Mouse (Mus musculus): ENCODE results near the gene Thra. TPM values are rescaled to one million over a fixed set of nuclear protein-coding genes. Genes with fewer than 3 reads are reported as not detected.
A peak's percentile ranks its signal among the peaks of the same experiment; 100 is the strongest.

Thra gene
- polyA plus RNA-seq, 1 experiment: 23.5 TPM

GRCm38 (mm10) chr11:98749716-98750115 is 9.3 kb downstream of the Thra start:
- TF ChIP-seq CTCF (IDR thresholded peaks at IDR 0.05; ENCODE audit: low read depth, low read length) (no peak), POLR2A (IDR thresholded peaks at IDR 0.05; ENCODE audit: borderline replicate concordance, low read depth, low read length) (no peak)
- peaks cover 64% of the 10 kb centered on the region for H3K4me1 ChIP-seq (ENCODE audit: control insufficient read depth, insufficient read depth, low read length)
- H3K27ac ChIP-seq (ENCODE audit: insufficient read depth, low read depth, low read length): peak overlapping the region; percentile 56; the same call in 1 of the 2 replicates
- no peak overlapping the region for H3K4me3 ChIP-seq (ENCODE audit: insufficient read depth, low read length)

- H3K27ac ChIP-seq (ENCODE audit: insufficient read depth, low read depth, low read length): peak overlapping the region; percentile 56
- peaks cover 68% of the 10 kb centered on the region for H3K4me1 ChIP-seq (ENCODE audit: control insufficient read depth, insufficient read depth, low read length)
- TF ChIP-seq CTCF (IDR thresholded peaks at IDR 0.05; ENCODE audit: low read depth, low read length): no peak
- TF ChIP-seq POLR2A (IDR thresholded peaks at IDR 0.05; ENCODE audit: borderline replicate concordance, low read depth, low read length): no peak
These were observed 10.1 kb downstream of the Thra start for GRCm38 (mm10) chr11:98750351-98751201.

GRCm38 (mm10) chr11:98751221-98751782 is 10.9 kb downstream of the Thra start:
- peaks cover 65% of the 10 kb centered on the region for H3K4me1 ChIP-seq (ENCODE audit: control insufficient read depth, insufficient read depth, low read length)
- peak overlapping the region; percentile 46; the same call in 1 of the 2 replicates for H3K4me3 ChIP-seq (ENCODE audit: insufficient read depth, low read length)
- TF ChIP-seq CTCF (IDR thresholded peaks at IDR 0.05; ENCODE audit: low read depth, low read length) (no peak), POLR2A (IDR thresholded peaks at IDR 0.05; ENCODE audit: borderline replicate concordance, low read depth, low read length) (no peak)
- H3K27ac ChIP-seq (ENCODE audit: insufficient read depth, low read depth, low read length): peak overlapping the region; percentile 56; the same call in 1 of the 2 replicates

More at GRCm38 (mm10) chr11:98750351-98751201, 10.1 kb downstream of the Thra start:
- peak overlapping the region; percentile 46 for H3K4me3 ChIP-seq (ENCODE audit: insufficient read depth, low read length)

- H3K4me1 ChIP-seq (ENCODE audit: control insufficient read depth, insufficient read depth, low read length): peaks cover 57% of the 10 kb centered on the region
- no peak overlapping the region for H3K27ac ChIP-seq (ENCODE audit: insufficient read depth, low read depth, low read length)
- TF ChIP-seq CTCF (IDR thresholded peaks at IDR 0.05; ENCODE audit: low read depth, low read length): no peak
- TF ChIP-seq POLR2A (IDR thresholded peaks at IDR 0.05; ENCODE audit: borderline replicate concordance, low read depth, low read length): no peak
- no peak overlapping the region for H3K4me3 ChIP-seq (ENCODE audit: insufficient read depth, low read length)
These were observed 12.2 kb downstream of the Thra start for GRCm38 (mm10) chr11:98752562-98753140.

DNA sequence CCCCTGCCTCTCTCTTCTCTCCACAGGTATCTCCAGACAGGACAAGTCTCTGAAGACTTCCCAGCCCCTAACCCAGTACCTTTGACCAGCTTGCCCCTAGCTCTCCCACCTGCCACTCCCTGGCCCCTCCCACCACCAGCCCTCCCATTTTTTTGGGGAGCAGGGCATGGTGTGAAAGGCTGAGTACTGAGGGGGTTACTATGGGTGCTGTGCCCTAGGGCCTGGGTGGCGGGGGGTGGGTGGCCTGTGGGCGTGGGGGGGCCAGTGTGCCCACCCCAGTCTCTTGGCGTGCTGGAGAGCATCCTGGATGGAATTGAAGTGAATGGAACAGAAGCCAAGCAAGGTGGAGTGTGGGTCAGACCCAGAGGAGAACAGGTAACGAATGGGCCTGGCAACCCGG is 12.8 kb downstream of the Thra start:
- Histone ChIP-seq H3K27ac (ENCODE audit: insufficient read depth, low read depth, low read length) (peak overlapping the region; percentile 68), H3K4me1 (ENCODE audit: control insufficient read depth, insufficient read depth, low read length) (peaks cover 51% of the 10 kb centered on the region), H3K4me3 (ENCODE audit: insufficient read depth, low read length) (peak overlapping the region; percentile 30)
- TF ChIP-seq CTCF (IDR thresholded peaks at IDR 0.05; ENCODE audit: low read depth, low read length): no peak
- no peak for TF ChIP-seq POLR2A (IDR thresholded peaks at IDR 0.05; ENCODE audit: borderline replicate concordance, low read depth, low read length)

DNA sequence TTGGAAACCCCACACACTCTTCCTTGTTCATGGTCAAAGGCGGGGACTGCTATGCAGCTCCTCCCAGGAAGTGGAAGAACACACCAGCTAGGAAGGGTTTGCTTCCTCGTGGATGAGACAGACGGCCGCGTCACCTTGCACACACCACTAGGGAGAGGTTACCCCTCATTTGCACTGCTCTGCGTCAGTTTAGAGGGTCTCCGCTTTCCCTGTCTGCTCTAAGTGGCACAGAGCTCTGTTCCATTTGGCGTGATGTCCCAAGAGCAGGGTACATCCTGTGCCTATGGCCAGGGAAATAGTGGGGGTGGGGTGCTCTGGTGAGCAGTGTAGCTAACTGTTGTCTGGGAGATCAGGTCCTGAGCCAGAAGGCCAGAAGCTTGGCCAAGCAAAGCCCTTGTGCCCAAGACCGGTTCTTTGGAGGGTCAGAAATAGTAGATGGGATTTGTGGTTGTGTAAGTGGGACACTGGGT is 13.7 kb downstream of the Thra start:
- Histone ChIP-seq H3K4me3 (ENCODE audit: insufficient read depth, low read length) (peak overlapping the region; percentile 64), H3K4me1 (ENCODE audit: control insufficient read depth, insufficient read depth, low read length) (peaks cover 44% of the 10 kb centered on the region), H3K27ac (ENCODE audit: insufficient read depth, low read depth, low read length) (peak overlapping the region; percentile 82)
- TF ChIP-seq POLR2A (IDR thresholded peaks at IDR 0.05; ENCODE audit: borderline replicate concordance, low read depth, low read length) (no peak), CTCF (IDR thresholded peaks at IDR 0.05; ENCODE audit: low read depth, low read length) (no peak)

DNA sequence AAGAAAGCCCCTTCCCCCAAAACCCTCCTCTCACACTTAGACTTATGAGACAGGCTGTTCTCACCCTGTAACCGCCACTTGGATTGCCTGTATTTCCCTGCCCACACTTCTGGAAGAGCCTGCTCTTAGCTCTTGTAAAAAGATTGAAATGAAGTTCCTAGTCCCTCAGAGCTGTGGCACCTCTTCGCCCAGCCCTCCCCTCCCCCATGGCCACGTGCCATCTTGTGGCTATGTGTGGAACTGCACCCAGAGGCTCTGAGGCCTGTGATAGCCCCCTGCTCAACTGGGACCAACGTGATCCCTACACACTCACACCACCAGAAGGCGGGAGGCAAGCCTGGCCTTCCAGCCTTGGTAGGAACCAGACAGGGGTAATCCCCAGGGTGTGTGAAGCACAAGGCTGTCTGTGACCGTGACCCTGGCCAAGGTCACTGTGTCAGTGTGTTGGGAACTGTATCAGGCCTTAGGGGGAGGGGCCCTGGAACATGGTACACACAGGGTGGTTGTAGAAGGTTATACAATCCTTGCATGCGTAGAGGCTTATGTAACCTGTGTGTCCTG is 14.3 kb downstream of the Thra start:
- Histone ChIP-seq H3K4me1 (ENCODE audit: control insufficient read depth, insufficient read depth, low read length) (peaks cover 44% of the 10 kb centered on the region), H3K4me3 (ENCODE audit: insufficient read depth, low read length) (peak overlapping the region; percentile 64), H3K27ac (ENCODE audit: insufficient read depth, low read depth, low read length) (peak overlapping the region; percentile 82)
- no peak for TF ChIP-seq POLR2A (IDR thresholded peaks at IDR 0.05; ENCODE audit: borderline replicate concordance, low read depth, low read length)
- TF ChIP-seq CTCF (IDR thresholded peaks at IDR 0.05; ENCODE audit: low read depth, low read length): peak; percentile 73

- no peak overlapping the region for H3K27ac ChIP-seq (ENCODE audit: insufficient read depth, low read depth, low read length)
- H3K4me3 ChIP-seq (ENCODE audit: insufficient read depth, low read length): no peak overlapping the region
- peaks cover 37% of the 10 kb centered on the region for H3K4me1 ChIP-seq (ENCODE audit: control insufficient read depth, insufficient read depth, low read length)
- TF ChIP-seq POLR2A (IDR thresholded peaks at IDR 0.05; ENCODE audit: borderline replicate concordance, low read depth, low read length) (no peak), CTCF (IDR thresholded peaks at IDR 0.05; ENCODE audit: low read depth, low read length) (no peak)
These were observed 15.4 kb downstream of the Thra start for GRCm38 (mm10) chr11:98755726-98756380.

DNA sequence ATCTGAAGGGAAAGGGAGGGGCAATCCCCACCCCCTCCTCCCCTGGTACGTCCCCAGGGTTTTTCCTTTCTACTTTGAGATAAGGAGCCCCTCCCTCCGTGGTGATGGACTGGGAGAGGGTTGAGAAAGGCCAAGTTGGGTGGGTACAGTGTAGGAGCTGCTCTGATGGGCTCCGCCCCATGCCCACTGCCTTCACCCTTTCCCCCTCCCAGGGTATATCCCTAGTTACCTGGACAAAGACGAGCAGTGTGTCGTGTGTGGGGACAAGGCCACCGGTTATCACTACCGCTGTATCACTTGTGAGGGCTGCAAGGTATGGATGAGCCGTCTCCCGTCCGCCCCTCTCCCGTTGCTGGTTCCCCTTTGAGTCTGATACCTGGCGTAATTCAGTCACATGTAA is 16.3 kb downstream of the Thra start:
- no peak for TF ChIP-seq POLR2A (IDR thresholded peaks at IDR 0.05; ENCODE audit: borderline replicate concordance, low read depth, low read length)
- no peak for TF ChIP-seq CTCF (IDR thresholded peaks at IDR 0.05; ENCODE audit: low read depth, low read length)
- Histone ChIP-seq H3K4me3 (ENCODE audit: insufficient read depth, low read length) (no peak overlapping the region), H3K4me1 (ENCODE audit: control insufficient read depth, insufficient read depth, low read length) (peaks cover 31% of the 10 kb centered on the region), H3K27ac (ENCODE audit: insufficient read depth, low read depth, low read length) (no peak overlapping the region)
